Mouse (Mus musculus): ENCODE data around the gene Ndufs7.

DNA sequence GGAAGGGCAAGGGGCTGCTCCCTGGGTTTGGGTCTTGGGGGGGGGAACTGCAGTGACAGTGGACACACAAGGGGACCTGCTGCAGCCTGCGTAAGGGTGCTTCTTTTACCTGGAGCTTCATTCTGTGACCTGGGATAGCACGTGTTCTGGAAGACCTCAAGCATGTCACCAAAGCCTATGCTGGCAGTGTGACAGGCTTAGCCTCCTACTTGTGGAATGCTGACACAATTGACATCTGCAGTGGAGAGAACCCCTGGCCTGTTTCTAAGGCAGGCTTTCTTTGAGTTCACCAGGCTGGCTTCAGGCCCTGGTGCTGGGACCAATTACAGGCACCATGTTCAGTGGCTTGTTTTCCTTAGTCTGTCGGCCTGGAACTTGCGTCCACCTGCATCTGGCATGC is 45.4 kb downstream of the Ndufs7 start:
- TF ChIP-seq CTCF (IDR thresholded peaks at IDR 0.05; ENCODE audit: borderline replicate concordance, extremely low read depth, insufficient read depth, insufficient read length) (no peak), POLR2A (IDR thresholded peaks at IDR 0.05; ENCODE audit: borderline replicate concordance, extremely low read depth, insufficient read depth, insufficient read length, poor library complexity, severe bottlenecking) (no peak)
